Mouse (Mus musculus): ENCODE data around the gene Lcat. TPM values are rescaled to one million over a fixed set of nuclear protein-coding genes. Genes with fewer than 3 reads are reported as not detected.
"Not testable (repeated sequence)": the region's sequence is repeated elsewhere in the genome, so short reads cannot be mapped to it uniquely, and the experiment has no call there.

The Lcat gene
- total RNA-seq (2021): under 1 TPM; 0.46 to 0.80 TPM
- long read RNA-seq, experiment 1: 0 reads
- long read RNA-seq, experiment 2: 0 reads

DNA sequence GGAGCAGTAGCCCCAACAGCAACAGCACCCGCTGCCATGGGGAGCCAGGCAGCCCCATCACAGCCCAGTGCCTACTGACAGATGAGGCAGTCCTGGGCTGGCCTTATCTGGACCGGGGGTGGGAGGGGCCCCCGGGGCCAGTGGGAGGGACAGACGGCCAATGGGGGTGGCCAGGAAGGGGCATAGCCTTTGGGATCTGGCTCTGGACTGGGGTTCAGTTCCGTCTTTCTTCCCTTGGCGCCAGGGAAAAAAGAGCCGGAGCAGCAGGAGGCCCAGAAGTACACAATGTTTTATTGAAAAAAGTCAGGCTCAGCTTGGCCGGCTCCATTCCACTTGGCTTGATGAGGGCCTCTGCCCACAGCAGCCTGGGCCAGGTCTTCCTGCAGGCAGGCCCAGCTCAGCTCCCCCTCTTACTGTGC is at the start of gene Lcat:
Lcat (minus strand) TSS at position 62 of the 419 bp plus-strand sequence.
- DNase-seq: no peak

DNA sequence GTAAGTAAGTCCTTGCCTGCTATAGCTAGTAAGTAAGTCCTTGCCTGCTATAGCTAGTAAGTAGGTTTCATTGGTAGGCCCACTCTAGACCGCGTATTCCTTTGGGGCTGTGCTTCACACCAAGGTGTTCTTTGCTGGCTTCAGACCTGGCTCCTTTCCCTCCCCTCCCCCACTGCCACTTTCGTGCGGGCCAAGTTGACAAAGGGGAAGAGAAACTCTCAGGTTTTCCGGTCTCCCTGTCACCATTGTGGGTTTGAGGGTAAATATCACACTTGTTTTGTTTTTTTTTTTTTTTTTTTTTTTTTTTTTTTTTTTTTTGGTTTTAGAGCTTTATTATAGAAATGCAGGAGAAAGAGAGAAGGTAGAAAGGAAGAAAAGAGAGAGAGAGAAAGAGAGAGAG is 49.3 kb upstream of the Lcat start:
- DNase-seq: no peak

DNA sequence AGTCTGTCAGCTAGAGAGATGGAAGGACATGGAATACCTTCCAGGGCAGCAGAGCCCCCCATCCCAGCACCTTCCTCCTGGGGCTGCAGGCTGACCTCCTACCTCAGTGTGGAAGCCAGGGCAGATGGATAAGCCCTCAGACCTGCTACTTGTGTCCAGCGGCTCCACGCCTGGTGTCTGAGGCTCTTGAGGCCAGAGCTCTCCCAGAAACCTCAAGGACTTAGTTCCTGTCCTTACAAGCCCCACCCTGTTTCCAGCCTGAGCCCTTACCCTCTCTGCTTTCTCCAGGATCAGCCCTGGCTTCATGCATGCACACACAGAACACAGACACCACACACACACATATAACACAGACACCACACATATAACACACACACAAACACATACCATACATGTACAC is 48.4 kb upstream of the Lcat start:
- no peak for DNase-seq

DNA sequence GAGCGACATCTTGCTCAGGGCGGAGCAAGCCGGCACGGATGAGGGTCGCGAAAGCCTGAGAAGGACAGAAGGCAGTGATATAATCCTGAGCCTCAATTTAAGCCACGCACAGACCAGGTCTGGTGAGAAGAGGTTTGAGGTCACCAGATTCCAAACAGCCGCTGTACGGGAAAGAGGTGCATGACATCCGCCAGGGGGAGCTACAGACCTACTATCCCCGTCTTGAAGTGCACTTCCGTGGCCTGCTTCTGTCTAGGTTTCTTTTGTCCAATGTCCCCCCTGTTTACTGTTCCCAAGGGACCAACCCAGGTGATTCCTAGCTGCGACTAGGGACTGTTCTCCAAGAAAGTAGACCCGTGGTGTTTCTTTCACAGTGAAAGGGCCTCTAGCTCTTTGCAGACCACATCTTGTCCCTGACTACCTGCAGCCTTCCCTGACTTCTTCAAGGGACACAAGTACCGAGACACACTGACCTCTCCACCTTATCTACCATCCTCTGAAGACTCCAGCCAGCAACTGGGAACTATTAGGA is 47.7 kb upstream of the Lcat start, which contains the start of gene Dus2:
Dus2 (plus strand) TSS at position 482 of the 532 bp plus-strand sequence.
- DNase-seq: peak; percentile 60

DNA sequence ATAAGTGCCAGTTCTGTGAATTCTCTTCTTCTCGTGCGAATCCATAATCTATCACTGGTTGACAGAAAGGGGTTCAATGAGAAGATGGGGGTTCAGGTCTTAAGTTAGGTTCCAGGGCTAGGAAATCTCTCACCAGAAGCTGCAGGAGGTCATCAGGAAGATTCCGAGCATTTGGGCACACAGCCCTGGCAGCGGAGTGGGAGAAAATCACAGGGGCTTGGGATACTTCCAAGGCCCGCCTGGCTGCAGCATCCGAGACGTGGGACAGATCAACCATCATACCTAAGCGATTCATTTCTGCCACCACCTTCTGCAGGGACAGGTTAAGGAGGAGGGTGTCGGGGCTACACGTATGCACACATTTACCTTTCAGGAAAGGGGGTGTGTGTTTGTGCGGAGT is 45.4 kb upstream of the Lcat start:
- DNase-seq: no peak

DNA sequence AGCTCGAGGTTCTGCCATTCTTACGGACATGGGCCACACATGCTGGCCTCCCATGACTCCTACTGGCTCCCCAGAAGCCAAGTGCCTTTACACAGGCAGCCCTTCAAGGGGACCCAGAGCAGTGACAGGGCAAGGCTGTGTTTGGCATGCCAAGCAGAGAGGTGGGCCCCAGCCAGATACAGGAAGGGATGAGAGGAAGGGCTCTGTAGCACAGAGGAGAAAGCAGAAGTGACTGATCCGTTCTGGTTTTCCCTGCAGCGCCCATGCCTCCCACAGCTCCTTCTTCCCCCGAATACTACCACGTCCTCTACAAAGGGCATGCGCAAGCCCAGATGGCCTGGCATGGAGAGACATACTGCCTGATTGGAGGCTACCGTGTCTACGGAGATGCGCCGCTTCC is 40.2 kb upstream of the Lcat start:
- not testable (repeated sequence) for DNase-seq

DNA sequence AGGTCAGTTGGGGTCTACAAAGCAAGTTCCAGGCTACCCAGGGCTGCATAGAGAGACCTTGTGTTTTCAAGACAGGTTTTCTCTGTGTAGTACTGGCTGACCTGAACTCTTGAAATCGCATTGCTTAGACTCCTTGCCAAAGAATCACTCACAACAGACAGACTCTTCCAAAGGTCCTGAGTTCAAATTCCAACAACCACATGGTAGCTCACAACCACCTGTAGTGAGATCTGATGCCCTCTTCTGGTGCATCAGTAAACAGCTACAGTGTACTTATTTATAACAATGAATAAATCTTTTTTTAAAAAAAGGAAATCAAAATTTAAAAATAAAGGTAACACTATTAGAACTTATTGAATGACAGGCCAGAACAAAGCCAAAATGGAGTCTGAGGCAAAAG is 38.0 kb upstream of the Lcat start:
- DNase-seq: no peak

DNA sequence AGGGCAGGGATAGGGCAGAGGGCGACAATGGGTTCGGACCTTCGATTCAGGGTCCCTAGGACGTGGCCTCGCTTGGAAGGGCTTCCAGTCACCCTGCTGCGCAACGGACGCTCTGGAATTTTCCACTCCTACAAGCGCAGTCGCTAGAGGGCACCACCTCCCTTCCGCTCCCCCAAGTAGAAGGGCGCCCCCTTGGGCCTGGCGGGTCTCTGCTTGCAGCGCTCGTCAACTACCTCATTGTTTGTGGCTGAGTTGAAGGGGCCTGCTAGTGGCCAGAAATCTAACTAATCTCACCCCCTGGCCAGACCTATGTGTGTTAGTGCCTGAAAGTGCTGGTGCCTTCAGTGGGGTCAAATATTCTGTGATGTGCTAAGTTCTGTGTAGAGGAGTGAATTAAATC is 36.1 kb upstream of the Lcat start, which contains the start of gene Dpep3:
Dpep3 (minus strand) TSS at position 105 of the 400 bp plus-strand sequence.
- DNase-seq: no peak

DNA sequence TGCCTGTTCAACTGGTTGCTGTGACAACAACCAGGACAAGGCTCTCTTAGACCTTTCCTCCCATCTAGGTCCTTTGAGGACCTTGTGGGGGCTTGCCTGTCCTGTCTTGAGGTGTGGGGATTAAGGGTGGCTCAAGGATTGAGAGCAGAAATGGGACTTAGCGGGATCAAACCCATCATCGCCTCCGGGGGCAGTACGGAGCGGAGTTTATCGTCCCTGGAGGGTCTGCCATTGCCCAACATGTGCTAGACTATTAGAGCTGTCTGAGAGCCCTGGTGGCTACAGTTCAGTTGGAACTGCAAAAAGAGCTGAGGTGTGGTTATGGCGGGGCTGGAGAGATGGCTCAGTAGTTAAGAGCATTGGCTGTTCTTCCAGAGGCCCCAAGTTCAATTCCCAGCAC is 32.2 kb upstream of the Lcat start:
- DNase-seq: no peak

DNA sequence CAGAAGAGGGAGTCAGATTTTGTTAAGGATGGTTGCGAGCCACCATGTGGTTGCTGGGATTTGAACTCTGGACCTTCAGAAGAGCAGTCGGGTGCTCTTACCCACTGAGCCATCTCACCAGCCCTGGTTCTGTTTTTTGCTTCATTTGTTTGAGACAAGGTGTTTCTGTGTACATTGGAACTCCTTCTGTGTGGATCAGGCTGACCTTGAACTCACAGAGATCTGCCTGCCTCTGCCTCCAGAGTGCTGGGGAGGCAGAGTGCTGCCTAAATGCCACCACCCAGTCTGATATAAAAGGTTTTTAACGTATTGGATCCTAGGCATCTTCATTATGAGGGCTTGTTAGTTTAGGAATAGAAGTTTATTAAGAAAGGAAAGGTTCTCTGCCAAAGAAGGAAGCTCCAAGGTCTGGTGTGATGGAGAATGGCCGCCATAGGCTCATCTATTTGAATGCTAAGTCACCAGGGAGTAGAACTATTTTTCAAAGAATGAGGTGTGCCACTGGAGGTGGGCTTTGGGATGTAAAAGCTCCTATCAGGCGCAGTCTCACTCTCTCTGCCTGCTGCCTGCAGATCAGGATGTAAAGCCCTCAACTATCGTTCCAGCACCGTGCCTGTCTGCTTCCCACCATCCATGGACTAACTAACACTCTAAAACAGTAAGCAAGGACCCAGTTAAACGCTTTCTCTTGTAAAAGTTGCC is 28.0 kb upstream of the Lcat start:
- DNase-seq: no peak

DNA sequence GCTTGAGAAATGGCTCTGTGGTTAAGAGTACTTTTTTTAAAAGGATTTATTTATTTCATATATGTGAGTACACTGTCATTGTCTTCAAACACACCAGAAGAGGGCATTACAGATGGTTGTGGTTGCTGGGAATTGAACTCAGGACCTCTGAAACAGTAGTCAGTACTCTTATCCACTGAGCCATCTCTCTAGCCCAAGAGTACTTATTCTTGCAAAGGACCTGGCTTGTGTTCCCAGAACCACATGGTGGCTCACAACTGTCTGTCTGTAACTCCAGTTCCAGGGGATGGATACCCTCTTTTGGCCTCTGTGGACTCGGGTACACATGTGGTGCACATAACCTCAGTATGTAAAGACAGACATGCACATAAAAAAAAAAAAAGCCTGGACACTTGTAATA is 26.2 kb upstream of the Lcat start:
- no peak for DNase-seq

DNA sequence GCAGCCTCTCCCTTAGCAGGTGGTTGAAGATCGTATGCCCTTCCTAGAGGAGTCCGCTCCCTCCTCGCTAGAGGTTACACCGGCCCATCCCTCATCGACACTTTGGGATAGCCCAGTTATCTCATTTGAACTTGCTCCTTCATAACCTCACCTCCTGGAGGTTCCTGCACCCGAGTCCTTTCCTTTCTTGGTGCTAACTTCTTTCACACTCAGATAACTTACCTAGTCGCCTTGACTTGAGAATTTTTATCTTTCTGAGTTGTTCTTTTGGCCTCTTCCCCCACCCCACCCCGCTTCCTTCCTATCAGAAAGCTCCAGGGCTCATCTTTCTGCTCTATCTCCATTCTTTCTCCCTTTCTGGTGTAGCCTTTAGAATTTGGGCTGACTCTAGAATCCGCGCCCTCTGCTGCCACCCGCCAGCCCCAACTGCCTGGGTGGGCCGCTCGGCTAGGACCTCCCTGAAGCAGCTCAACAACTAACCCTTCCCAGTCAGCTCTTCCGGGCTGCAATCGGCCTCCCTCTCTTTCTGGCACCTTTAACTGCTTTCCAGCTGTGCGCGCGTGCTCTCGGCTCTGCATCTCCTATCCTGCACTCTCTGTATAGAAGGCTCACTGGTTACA is 23.6 kb upstream of the Lcat start:
- DNase-seq: peak; percentile 35

DNA sequence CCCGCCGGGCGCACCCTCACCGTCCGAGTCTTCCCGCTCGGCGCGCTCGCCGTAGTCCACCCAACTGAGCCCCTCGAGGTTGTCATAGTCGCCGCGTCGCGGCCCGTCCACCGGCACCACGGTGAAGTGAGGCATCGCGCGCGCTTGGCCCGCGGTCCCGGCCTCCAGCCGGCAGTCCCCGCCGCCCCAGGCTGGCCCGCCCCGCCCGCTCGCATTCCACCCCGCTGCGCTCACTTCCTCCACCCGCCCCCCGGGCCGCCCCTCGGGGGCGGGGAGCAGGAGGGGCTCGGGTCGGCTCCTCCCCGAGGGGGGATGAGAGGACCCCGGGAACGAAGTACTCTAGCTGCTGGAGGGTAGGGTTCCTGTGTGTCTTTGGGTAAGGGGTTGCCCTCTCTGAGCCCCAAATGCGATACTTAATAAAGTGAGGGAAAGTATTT is 22.7 kb upstream of the Lcat start, which contains the start of gene Slc12a4:
Slc12a4 (minus strand) TSS at position 193 of the 437 bp plus-strand sequence.
- peak; percentile 90 for DNase-seq

DNA sequence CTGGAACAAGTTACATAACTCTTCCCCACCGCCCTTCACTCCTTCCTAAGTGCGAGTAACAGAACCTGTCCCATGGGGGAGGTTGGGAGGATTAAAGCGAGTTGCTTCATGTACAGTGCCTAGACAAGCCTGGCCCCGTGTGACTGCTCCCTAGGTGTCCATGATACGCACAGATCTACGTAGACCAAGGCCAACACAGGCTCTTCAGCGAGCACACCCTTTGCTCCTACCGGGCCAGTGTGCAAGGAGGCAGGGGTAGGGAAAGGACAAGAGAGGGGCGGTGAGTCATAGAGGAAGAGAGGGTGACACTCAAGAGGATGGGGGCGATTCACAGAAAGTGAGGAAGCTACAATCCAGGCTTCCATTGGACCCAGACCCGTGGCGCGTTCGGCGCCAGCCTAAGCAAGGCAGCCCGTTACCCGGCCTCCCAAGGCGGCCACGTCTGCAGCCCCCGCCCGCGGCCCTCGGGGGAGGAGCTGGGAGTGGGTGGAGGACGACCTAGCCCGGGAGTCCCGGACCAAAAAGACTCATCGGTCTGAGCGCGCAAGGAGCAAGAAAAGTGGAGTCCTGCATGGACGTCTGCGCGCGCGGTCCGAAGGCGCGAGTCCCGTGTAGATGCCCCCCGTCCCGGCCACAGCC is 22.2 kb upstream of the Lcat start:
- DNase-seq: peak; percentile 69

DNA sequence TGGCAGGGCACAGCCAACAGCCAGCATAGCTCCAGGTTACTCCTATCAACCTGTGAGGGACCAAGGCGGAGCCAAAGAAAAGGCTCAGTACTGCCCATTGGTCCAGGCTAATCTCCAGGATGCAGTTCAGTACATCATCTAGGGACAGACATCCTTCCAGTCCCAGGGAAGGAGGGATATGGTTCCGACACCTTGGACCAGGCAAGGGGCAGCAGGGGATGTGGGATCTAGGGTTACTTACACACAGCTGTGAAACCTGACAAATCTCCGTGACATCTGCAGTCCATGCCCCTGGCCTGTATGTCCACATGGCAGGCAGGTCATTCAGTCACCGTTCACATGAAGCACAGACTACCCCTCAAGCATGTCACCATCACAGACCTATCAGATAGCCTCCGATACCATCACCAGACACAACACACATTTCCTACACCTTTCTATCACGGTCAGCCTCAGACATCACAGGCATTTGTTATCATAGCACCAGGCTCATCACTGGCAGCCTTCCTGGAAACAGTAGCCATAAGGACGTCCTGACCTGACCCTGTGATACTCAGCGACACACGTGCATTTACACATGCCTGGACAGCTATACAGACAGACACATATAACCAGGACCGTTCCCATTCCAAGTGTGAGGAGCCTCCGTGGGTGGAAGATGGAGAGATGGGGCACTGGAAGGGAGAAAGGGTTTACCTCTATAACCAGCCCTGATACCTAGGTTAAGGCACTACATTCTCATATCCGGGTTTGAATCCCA is 21.5 kb upstream of the Lcat start:
- no peak for DNase-seq

DNA sequence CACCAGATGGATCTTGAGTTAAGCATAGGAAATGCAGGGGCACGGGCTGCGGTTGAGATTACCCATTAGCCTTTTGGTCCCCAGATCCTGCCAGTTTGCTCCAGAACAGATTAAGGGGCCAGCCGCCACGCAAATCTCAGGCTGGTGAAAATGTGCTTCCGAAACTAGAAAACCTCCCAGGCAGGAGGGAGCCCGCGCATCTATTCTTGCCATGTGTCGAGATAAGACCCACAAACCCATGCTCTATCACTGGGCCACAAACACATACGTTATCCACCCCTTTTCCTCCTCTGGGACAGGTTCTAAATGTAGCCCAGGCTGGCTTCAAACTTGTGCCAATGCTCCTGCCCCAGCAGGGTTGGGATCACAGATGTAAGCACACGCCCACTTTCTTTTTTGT is 18.4 kb upstream of the Lcat start:
- DNase-seq: no peak

DNA sequence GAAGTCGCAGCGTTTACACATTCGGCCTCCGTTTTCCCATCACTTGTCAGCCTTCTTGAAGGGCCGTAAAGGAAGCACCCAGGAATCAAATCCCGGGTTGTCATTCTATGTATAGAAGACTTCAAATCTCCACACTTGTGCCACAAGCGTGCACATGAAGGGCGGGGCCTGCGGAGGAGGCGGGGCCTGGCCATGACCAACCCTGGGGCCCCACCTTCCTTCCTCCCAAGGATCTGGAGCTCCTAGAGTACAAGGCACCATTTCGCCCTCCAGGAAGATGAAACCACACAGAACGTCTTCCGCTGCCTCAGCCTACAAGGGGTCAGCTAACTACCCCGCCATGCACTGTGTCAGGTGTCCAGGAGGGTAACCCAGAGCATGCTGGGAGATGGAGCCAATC is 17.9 kb upstream of the Lcat start:
- DNase-seq: no peak

DNA sequence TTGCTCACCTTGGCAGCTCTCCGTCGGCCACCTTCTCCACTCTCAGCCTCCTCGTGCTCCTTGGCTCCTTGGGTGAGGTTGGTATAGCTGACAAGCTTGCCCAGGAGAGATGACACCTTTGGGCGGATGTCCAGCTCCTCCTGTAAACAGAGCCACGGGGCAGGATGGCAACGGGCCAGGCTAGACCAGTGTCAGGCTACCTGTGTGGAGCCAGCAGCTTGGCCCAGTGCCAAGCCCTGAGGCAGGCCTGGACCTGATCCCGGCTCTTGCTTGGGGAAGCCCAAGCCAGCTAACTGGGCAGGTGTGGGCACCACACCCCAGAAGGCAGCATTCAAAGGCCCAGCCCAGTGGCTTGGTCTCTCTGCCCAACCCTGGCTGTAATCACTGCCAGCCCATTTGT is 16.2 kb upstream of the Lcat start:
- peak; percentile 72 for DNase-seq

DNA sequence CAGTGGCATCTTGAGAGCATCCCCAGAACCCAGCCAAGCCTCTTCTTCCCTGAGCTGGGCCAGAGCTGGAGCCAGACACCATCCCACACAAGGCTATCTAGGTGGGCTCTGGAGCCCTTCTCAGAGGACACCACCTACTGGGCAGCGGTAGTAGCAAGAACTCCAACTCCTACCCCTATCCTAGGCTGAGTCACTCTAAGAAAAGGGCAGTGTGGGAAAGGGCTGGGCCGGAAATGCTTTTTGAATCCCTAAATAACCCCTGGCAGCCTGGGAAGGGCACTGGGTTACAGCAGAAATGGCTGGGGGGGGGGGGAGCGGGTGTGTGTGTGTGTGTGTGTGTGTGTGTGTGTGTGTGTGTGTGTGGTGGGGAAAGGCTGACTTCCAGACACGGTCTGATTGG is 14.6 kb upstream of the Lcat start:
- DNase-seq: peak; percentile 48

DNA sequence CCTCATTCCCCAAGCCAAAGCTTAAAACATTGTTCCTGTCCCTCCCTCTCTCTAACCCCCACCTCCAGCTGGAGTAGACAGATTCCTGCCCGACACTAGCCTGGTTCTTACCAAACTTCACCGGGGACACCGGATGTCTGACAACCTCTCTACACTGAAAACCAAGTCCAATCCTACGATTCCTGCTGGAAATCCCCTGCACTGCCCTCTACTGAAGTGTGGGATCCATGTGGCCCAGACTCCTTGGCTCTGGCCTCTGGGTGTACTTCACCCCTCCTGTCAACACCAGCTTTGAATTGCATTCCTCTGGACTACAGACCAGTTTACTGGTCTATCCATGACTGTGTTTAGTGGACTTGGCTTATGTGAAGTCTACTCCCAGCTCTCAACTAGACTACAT is 13.4 kb upstream of the Lcat start:
- DNase-seq: no peak

DNA sequence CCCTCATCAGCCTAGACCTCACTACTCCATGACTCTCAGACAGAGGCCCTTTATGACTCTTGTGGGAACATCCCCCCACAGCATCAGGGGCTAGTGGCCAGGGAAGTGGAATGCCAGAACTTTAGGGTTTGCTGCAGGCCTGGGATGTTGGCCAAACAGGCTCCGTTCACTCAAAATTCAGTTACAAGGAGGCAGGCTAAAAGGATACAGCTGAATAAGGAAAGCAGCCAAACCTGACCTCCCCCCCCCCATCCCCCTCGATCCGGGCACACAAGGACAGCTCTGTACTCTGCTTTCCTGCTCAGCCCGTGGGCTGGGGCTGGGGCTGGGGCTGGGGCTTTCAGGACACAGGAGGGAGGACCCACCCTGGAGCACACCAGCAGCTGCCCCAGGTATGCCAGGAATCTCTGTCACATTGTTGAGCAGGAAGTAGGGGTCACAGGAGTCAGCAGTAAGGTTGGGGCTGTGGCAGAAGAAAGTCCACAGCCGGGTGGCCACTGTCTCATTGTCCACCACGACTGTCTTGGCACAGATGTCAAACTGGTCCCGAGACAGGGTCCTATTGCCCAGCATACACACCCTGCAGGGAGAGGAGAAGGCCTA is 8.0 kb upstream of the Lcat start:
- DNase-seq: peak; percentile 59

DNA sequence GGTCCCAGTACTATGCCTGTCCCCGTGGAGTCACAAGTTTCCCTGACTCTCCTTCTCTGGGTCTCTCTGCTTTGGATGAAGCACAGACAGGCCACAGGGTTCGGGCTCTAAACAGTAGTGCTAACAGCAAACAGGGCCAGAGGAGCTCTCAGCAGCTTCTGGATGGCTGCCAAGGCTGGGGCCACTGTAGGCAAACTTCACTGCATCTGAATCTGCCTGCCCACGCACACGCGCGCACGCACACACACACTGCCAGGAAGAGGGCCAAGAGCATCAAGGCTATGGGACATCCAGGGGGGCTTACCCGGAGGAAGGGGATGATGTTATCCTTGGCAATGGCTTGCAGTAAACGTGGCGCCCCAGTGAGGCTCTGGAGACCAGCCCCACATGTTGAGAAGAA is 6.2 kb upstream of the Lcat start:
- DNase-seq: peak; percentile 6

All from gastrocnemius, postnatal 25 days (tissue).